Mouse (Mus musculus): Measurements from ENCODE around the gene Crym. TPM values are rescaled to one million over a fixed set of nuclear protein-coding genes. Genes with fewer than 3 reads are reported as not detected.

The Crym gene
- 13.6 and 14.6 TPM in 2 replicates for polyA plus RNA-seq (2015; fragmentation: Nextera tagmentation; extraction: Ambion mirVana)

GRCm38 (mm10) chr7:120201771-120202170, at the start of gene Crym:
Gene Crym (minus strand): TSS chr7:120202111.

DNA sequence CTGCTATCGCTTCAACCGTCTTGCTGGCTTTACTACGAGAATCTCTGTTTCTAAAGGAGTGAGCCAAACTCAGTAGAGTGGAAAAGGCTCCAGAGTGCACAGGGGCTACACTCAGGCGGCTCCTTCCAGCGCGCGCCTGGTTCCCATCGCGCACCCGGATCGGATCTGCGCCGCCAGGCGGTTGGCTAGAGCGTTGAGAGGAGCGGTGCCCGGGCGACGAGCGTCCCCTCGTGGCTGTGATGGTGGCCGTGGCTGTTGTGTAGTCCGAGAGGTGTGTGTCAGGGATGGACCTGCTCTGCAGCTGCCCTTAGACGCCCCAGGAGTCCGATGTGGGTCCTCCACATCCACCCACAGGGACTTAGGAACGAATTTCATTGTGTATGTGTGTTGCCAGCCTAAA, 1.9 kb upstream of the Crym start, which contains the start of gene Abca14:
Abca14 (plus strand) TSS at position 173 of the 400 bp plus-strand sequence.

GRCm38 (mm10) chr7:120173603-120174244, 28.2 kb downstream of the Crym start, which contains the start of gene Anks4b:
Gene Anks4b (plus strand): TSS chr7:120173858.

GRCm38 (mm10) chr7:120145191-120145590, 56.7 kb downstream of the Crym start, which contains the start of gene Zp2:
Gene Zp2 (minus strand): TSS chr7:120145291.

Other genes starting within 250 kb of the Crym start
- 0.03 TPM in 1 of 2 replicates, not detected in the other for gene Dnah3, start 106.8 kb downstream of the Crym start, polyA plus RNA-seq (2015; fragmentation: Nextera tagmentation; extraction: Ambion mirVana)
- 24.0 and 30.2 TPM in 2 replicates for gene Tmem159, start 99.8 kb downstream of the Crym start, polyA plus RNA-seq (2015; fragmentation: Nextera tagmentation; extraction: Ambion mirVana)
- gene Zp2, start 56.8 kb downstream of the Crym start, polyA plus RNA-seq (2015; fragmentation: Nextera tagmentation; extraction: Ambion mirVana), result not detected in 2 replicates
- not detected in 2 replicates for gene Anks4b, start 28.3 kb downstream of the Crym start, polyA plus RNA-seq (2015; fragmentation: Nextera tagmentation; extraction: Ambion mirVana)
- gene Abca14, start 1.9 kb upstream of the Crym start, polyA plus RNA-seq (2015; fragmentation: Nextera tagmentation; extraction: Ambion mirVana), result not detected in 2 replicates
- gene Abca15, start 126.6 kb upstream of the Crym start, polyA plus RNA-seq (2015; fragmentation: Nextera tagmentation; extraction: Ambion mirVana), result 0.10 TPM in 1 of 2 replicates, not detected in the other
- gene Abca16, start 207.5 kb upstream of the Crym start, polyA plus RNA-seq (2015; fragmentation: Nextera tagmentation; extraction: Ambion mirVana), result not detected in 2 replicates

Measured in neural tube, postnatal 0 days (tissue).